Mouse (Mus musculus) kidney, embryonic 16.5 days (tissue): ENCODE measurements around the gene Rxfp2. TPM values are rescaled to one million over a fixed set of nuclear protein-coding genes. Genes with fewer than 3 reads are reported as not detected.

Experiments
- polyA plus RNA-seq: library from polyadenylated mRNA; unstranded; fragments of >200 nt; fragmentation: Nextera tagmentation; extraction: Ambion mirVana; gene quantifications from 2 replicates; pipeline ENCODE4 v1.2.1, GENCODE M21; 2015

The Rxfp2 gene
- polyA plus RNA-seq, 1 experiment from 2014 or later, result 3.2 TPM

Other genes with a start within 250 kb of the Rxfp2 start
- gene Fry, start 100.0 kb downstream of the Rxfp2 start, polyA plus RNA-seq, result 5.7 and 7.8 TPM in 2 replicates